Mouse (Mus musculus) macrophage (primary cell): ENCODE data around the gene Ankrd33b. TPM values are rescaled to one million over a fixed set of nuclear protein-coding genes. Genes with fewer than 3 reads are reported as not detected.

ENCODE experiments used
- H3K27ac ChIP-seq: fragments of 350-480 bp; formaldehyde crosslinking; 2 replicates; pipeline ENCODE4 v1.9.0; 2021
- H3K36me3 ChIP-seq: fragments of 350-480 bp; formaldehyde crosslinking; 2 replicates; pipeline ENCODE4 v1.9.0; 2021; ENCODE audit errors: inconsistent target
- H3K4me3 ChIP-seq: fragments of 350-480 bp; formaldehyde crosslinking; 2 replicates; pipeline ENCODE4 v1.9.0; 2021; ENCODE audit errors: inconsistent target
- H3K79me2 ChIP-seq: fragments of 350-480 bp; formaldehyde crosslinking; 2 replicates; pipeline ENCODE4 v1.9.0; 2021; ENCODE audit errors: inconsistent target
- WGBS: methylation state at CpG from one replicate; pipeline ENCODE4 v1.1.7; 2026; ENCODE audit warnings: inconsistent platforms; ENCODE audit not compliant: missing documents; 5-methylcytosine and 5-hydroxymethylcytosine counted together
- polyA plus RNA-seq: library from polyadenylated mRNA; stranded (reverse); fragments of 250-400 nt; gene quantifications from 3 replicates; pipeline ENCODE4 v1.2.4, GENCODE M21; 2018; ENCODE audit warnings: inconsistent platforms

The Ankrd33b gene
- polyA plus RNA-seq, 1 experiment from 2014 or later = 22.9 TPM

DNA sequence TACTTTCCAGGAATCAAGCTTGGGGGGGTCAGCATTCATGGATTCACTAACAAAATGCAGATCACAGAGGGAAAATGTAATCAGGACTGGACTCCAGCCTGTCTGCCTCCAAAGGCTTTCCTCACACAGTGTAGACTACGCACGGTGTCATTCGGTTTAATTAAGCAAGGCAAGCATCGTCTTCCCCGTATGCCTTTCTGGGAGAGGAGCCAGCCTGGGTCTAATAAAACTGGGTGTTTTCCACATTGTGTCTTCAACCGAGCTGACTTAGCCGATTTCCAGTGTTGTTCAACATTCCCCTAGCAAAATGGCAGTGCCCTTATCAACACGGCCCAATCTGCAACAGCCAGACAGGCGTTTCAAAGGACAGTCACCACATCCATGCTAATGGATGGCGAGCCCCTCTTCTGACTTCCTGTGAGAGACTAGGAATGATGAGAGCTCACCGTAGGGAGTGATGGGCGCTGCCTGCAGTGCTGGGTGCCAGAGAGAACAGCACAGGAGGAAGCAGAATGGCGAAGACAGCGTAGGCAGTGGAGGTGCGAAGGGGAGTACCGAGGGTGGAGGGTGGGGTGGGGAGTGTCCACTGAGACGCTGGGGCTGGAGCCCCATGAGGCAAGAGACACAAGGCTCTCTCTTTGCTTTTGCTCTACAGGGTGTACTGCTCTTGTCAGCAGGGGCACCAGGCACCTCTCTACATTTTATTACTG lies 82.4 kb downstream of the Ankrd33b start:
- no peaks in the 10 kb centered on the region for H3K79me2 ChIP-seq
- 86% methylated on average over 17 of the region's 17 CpGs for WGBS
- no peaks in the 10 kb centered on the region for H3K36me3 ChIP-seq
- H3K27ac ChIP-seq = no peak overlapping the region
- no peak overlapping the region for H3K4me3 ChIP-seq

DNA sequence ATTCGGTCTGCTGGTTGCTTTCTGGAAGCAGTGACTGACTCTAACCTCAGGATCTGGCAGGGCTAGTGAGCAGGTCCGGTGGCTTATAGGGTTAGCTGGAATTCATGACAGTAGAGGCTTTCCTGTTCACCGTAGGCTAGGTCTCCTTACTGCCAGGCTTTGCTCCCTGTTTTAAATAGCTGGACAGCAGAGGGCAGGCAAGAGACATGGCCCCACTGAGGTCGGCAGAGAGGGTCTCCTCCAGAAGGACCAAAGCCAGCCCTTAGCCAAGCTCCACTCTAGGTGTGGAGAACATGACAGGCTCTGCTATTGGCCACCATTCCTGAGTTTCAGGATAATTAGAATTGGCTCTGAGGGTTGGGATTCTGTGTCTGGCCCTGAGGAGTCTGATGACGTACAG lies 83.4 kb downstream of the Ankrd33b start:
- Histone ChIP-seq H3K79me2 (no peaks in the 10 kb centered on the region), H3K36me3 (no peaks in the 10 kb centered on the region), H3K27ac (no peak overlapping the region), H3K4me3 (no peak overlapping the region)
- 72% methylated on average over 5 of the region's 5 CpGs for WGBS

- 87% methylated on average over 3 of the region's 3 CpGs for WGBS
- H3K4me3 ChIP-seq = no peak overlapping the region
- no peak overlapping the region for H3K27ac ChIP-seq
- no peaks in the 10 kb centered on the region for H3K36me3 ChIP-seq
- H3K79me2 ChIP-seq = no peaks in the 10 kb centered on the region
Measured at GRCm38 (mm10) chr15:31282353-31282752, 85.2 kb downstream of the Ankrd33b start.

DNA sequence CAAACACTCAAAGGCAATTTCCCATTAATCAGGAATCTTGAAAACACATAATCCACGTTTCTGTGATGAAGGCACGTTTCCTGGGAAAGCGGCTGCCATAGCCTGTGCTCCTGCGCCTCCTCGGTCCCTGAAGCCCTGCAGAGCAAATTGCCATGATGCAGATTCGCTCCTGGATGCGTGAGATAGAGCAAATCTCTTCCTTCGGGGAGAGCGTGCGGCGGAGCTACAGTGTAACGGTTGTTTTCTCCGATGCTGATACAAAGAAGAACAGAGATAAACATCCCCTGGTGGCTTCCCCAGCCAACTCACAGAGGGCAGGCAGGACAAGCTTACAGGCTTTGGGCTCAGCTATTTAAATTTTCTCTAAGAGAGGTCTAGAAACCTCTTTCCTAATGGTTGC lies 85.7 kb downstream of the Ankrd33b start:
- no peaks in the 10 kb centered on the region for H3K36me3 ChIP-seq
- no peak overlapping the region for H3K27ac ChIP-seq
- no peaks in the 10 kb centered on the region for H3K79me2 ChIP-seq
- H3K4me3 ChIP-seq = no peak overlapping the region
- 93% methylated on average over 13 of the region's 13 CpGs for WGBS

DNA sequence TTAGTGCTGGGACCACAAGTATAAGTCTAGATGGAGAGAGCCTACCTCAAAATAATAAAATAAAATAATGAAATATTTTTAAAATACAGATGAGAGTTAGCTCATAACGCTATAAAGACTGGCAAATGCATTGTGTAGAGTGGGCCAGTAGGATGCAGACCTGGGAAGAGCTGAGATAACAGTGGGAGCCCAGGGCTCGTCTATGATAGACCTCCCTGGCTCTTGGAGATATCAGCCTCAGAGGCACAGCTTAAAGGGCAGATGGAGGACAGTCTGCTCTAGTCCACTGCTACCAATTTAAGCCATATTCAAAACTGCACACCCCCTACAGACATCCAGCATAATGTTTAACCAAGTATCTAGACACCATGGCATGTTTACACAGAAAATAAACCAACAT lies 86.8 kb downstream of the Ankrd33b start:
- Histone ChIP-seq H3K4me3 (no peak overlapping the region), H3K36me3 (no peaks in the 10 kb centered on the region), H3K79me2 (no peaks in the 10 kb centered on the region), H3K27ac (no peak overlapping the region)
- WGBS = 74% methylated on average over 2 of the region's 2 CpGs

- Histone ChIP-seq H3K36me3 (no peaks in the 10 kb centered on the region), H3K79me2 (no peaks in the 10 kb centered on the region), H3K4me3 (no peak overlapping the region), H3K27ac (no peak overlapping the region)
- WGBS = 90% methylated on average over 5 of the region's 5 CpGs
Measured at GRCm38 (mm10) chr15:31280059-31280458, 87.5 kb downstream of the Ankrd33b start.

DNA sequence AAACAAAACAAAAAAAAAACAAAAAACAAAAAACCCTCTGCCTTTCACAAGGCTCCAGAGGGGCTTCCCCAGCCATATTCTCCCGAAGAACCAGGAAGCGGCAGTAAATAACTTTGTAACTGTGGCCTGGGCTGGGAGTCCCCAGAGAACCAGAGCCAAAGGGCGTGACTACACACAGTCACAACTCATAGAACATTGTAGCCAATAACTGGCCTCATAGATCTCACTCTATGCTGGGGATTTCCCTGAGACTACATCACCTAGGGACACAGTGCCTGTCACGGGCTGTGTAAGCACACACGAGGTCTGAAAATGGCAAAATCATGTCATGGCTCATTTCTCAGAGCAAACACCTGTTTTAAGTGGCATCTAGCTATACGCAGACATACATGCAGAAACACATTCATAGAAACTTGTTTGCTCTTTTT lies 87.9 kb downstream of the Ankrd33b start:
- Histone ChIP-seq H3K4me3 (no peak overlapping the region), H3K36me3 (no peaks in the 10 kb centered on the region), H3K79me2 (no peaks in the 10 kb centered on the region), H3K27ac (no peak overlapping the region)
- WGBS = 56% methylated on average over 6 of the region's 6 CpGs

DNA sequence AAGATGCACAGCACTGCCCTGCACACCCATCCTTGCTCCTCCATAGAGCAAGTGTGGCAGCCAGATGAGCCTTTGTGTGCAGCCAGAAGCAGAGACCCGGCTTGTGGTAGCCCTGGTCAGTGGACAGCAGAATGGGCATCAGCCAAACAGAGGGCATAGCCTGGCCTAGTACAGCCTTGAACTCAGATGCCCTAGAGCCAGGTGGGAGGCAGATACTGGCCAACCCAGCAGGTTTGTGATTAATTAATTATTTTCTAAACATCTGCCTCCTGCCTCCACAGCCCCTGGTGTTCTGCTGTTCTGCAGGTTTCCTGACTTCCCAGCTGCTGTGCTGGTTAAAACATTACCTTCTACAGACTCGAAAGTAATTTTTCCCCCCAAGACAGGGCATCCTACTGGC lies 88.4 kb downstream of the Ankrd33b start:
- Histone ChIP-seq H3K79me2 (no peaks in the 10 kb centered on the region), H3K4me3 (no peak overlapping the region), H3K36me3 (no peaks in the 10 kb centered on the region), H3K27ac (no peak overlapping the region)
- WGBS = 78% methylated on average over 2 of the region's 2 CpGs

DNA sequence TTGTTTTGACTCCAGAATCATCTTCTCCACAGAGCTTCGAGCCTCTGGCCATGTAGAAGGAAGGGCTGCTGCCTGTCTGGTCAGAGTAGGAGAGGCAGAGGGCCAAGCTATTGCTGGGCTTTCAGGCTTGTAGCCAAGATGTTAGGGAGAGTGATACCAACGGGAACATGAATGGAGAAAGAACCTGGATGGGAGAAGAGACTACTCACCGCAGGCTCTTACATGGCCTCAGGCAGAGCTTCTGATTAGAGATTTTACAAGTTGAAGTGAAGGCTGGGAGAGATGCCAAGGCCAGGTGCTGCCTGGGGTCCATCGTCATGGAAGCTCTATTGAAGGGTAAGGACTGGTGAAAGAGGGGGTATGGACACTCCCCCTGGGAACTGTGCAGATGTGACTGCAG lies 89.4 kb downstream of the Ankrd33b start:
- H3K4me3 ChIP-seq = no peak overlapping the region
- 86% methylated on average over 4 of the region's 4 CpGs for WGBS
- H3K79me2 ChIP-seq = no peaks in the 10 kb centered on the region
- no peak overlapping the region for H3K27ac ChIP-seq
- H3K36me3 ChIP-seq = 0 out of 2 replicates have a peak, but pooled peaks cover 3% of the 10 kb centered on the region

DNA sequence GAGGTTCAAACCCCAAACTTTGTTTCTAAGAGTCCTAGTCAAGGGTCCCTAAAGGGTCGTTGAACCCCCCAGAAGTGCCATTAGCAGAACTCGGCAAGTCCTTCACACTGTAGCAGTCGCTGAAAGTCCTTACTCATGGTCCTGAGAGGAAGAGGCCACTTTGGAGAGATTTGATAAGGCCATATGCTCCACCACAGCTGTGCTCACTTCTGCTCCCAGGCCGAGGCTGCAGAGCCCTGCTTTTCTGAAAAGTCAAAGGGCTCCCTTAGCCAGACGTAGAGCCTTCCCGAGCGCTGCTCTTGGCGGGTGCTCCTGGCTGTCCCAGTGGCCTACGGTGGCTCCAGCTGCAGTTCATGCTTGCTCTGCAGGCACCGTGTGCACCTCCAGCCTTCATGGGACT lies 94.0 kb downstream of the Ankrd33b start:
- Histone ChIP-seq H3K36me3 (peaks cover 3% of the 10 kb centered on the region; the same call in 1 of the 2 replicates), H3K27ac (no peak overlapping the region), H3K4me3 (no peak overlapping the region), H3K79me2 (no peaks in the 10 kb centered on the region)
- WGBS = 28% methylated on average over 10 of the region's 10 CpGs

GRCm38 (mm10) chr15:31272695-31273094 lies 94.8 kb downstream of the Ankrd33b start:
- Histone ChIP-seq H3K27ac (no peak overlapping the region), H3K79me2 (no peaks in the 10 kb centered on the region), H3K4me3 (no peak overlapping the region), H3K36me3 (peaks cover 3% of the 10 kb centered on the region; the same call in 1 of the 2 replicates)
- 85% methylated on average over 6 of the region's 7 CpGs for WGBS

DNA sequence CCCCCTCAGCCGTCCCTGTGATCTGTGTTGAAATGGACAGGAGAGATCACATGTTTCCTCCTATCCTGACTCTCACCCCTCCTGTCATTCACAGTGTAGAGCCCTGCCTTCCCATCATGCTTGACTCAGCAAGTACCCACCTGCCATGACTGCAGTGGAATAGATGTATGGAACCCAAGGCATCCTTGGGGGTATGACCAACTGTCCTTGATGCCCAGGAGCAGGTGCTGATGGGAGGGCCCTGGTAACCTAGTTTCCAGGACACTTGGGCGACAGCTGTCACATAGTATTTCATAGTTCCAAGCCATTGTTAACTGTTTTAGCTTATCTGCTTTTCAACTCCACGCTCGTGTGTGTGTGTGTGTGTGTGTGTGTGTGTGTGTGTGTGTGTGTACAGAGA lies 98.0 kb downstream of the Ankrd33b start:
- 84% methylated on average over 2 of the region's 4 CpGs for WGBS

DNA sequence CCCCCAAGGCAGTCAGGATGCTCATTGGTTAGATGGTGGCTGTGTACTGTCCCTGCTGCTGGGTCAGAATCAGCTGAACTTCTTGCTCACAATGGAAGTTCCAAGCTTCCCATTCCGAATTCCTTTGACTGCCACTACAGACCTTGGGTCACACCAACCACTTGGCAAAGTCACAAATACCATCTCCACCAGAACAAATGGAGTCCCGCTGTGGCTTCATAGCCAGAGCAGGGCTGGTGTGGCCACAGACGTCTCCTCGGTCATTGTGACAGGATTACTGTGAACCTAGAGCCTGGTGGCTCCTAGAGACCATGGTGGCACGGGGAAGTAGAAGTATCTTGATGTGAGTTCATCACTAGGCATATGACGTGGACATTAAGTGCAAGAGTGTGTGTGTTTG lies 99.4 kb downstream of the Ankrd33b start:
- H3K79me2 ChIP-seq = no peaks in the 10 kb centered on the region
- H3K36me3 ChIP-seq = no peaks in the 10 kb centered on the region; the same call in 1 of the 2 replicates
- H3K27ac ChIP-seq = no peak overlapping the region
- 93% methylated on average over 6 of the region's 6 CpGs for WGBS
- H3K4me3 ChIP-seq = no peak overlapping the region

More for the DNA sequence above, 98.0 kb downstream of the Ankrd33b start:
- peaks cover 3% of the 10 kb centered on the region; the same call in 1 of the 2 replicates for H3K36me3 ChIP-seq
- H3K4me3 ChIP-seq = no peak overlapping the region
- no peak overlapping the region for H3K27ac ChIP-seq
- no peaks in the 10 kb centered on the region for H3K79me2 ChIP-seq

- Histone ChIP-seq H3K79me2 (no peaks in the 10 kb centered on the region), H3K36me3 (no peaks in the 10 kb centered on the region), H3K4me3 (no peak overlapping the region), H3K27ac (no peak overlapping the region)
- 96% methylated on average over 12 of the region's 12 CpGs for WGBS
Measured at GRCm38 (mm10) chr15:31265845-31266244, 101.7 kb downstream of the Ankrd33b start.

DNA sequence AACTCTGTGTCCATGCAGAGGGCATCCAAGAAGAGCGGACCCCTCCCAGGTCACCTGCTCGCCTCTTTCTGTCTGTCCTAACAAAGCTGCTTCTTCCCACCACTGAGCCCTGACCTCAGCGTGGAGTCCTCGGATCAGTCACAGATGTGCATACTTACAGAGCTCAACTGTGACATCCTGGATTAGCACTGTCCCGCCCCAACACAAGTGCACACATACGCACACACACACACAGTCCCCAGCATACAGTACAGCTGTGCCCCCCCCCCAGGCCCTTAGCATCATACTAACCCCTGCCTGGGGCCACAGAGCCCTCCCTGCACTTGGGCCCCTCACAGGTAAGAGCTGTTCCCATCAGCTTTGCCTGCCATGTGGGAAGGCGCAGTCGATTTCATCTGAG lies 102.1 kb downstream of the Ankrd33b start:
- Histone ChIP-seq H3K36me3 (no peaks in the 10 kb centered on the region), H3K4me3 (no peak overlapping the region)
- 88% methylated on average over 8 of the region's 8 CpGs for WGBS

DNA sequence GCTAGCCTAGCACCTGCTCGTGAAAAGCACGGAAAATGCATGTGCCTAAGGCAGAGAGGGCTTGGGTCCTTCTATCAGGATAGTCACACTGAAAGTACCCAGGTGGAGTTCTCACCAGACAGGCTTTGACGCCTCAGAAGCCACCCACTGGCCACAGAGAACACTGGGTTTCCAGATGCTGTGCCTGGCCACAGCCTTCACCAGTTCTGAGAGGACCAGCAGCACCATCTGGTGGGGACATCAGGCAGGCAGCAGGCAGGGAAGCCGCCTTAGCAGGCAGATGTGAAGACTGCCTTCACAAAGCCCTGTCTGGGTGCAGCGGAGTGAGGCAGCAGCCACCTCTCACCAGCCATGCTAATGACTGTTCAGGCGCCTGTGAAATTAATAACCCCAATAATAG lies 102.7 kb downstream of the Ankrd33b start:
- 74% methylated on average over 6 of the region's 6 CpGs for WGBS
- H3K27ac ChIP-seq = no peak overlapping the region
- H3K4me3 ChIP-seq = no peak overlapping the region
- H3K36me3 ChIP-seq = no peaks in the 10 kb centered on the region
- no peaks in the 10 kb centered on the region for H3K79me2 ChIP-seq

More for the DNA sequence above, 102.1 kb downstream of the Ankrd33b start:
- H3K27ac ChIP-seq = no peak overlapping the region
- H3K79me2 ChIP-seq = no peaks in the 10 kb centered on the region
